Mouse (Mus musculus) kidney, adult 2 months (tissue): ENCODE measurements around the gene Evi2b. TPM values are rescaled to one million over a fixed set of nuclear protein-coding genes. Genes with fewer than 3 reads are reported as not detected.

Experiments used
- DNase-seq: peaks from one replicate; pipeline ENCODE4 v3.0.0; 2021
- H3K27ac ChIP-seq: fragments of 200-500 bp; 2 replicates; pipeline ENCODE4 v1.5.1; 2012; ENCODE audit warnings: low read depth, low read length, control low read depth, inconsistent platforms; ENCODE audit not compliant: insufficient read depth
- H3K27me3 ChIP-seq: fragments of 200-500 bp; replicated peaks from 2 replicates; pipeline ENCODE4 v1.6.1; 2012; ENCODE audit warnings: mild to moderate bottlenecking, moderate library complexity, low read length, inconsistent platforms; ENCODE audit not compliant: control insufficient read depth, insufficient read depth
- H3K36me3 ChIP-seq: fragments of 200-500 bp; 2 replicates; pipeline ENCODE4 v1.6.1; 2012; ENCODE audit warnings: mild to moderate bottlenecking, moderate library complexity, low read length, inconsistent platforms; ENCODE audit not compliant: control insufficient read depth, insufficient read depth
- H3K4me1 ChIP-seq: fragments of 200-500 bp; 2 replicates; pipeline ENCODE4 v1.6.1; 2011; ENCODE audit warnings: low read length; ENCODE audit not compliant: control insufficient read depth, insufficient read depth
- H3K4me3 ChIP-seq: fragments of 200-500 bp; 2 replicates; pipeline ENCODE4 v1.5.1; 2011; ENCODE audit warnings: mild to moderate bottlenecking, low read depth, low read length, control low read depth; ENCODE audit not compliant: insufficient read depth
- CTCF ChIP-seq: fragments of 200-500 bp; conservative IDR thresholded peaks from 2 replicates; pipeline ENCODE4 v1.5.1; 2011; ENCODE audit warnings: low read depth, mild to moderate bottlenecking, control low read depth, low read length, moderate library complexity, mixed read lengths; ENCODE audit not compliant: insufficient read depth, insufficient read length
- POLR2A ChIP-seq: fragments of 200-500 bp; IDR thresholded peaks from one replicate; pipeline ENCODE4 v1.6.1; 2011; ENCODE audit warnings: low read depth, low read length, control low read depth
- WGBS: fragments of 180-500 bp; shearing (Covaris S2); methylation state at CpG from one replicate; pipeline ENCODE4 v1.1.7; 2018; 5-methylcytosine and 5-hydroxymethylcytosine counted together
- polyA plus RNA-seq: library from polyadenylated mRNA; depleted of rRNA; stranded (reverse); fragments of >200 nt; gene quantifications from 2 replicates; pipeline ENCODE4 v1.2.3, GENCODE M21; 2012

Evi2b gene
- polyA plus RNA-seq, 1 experiment: 5.6 TPM

DNA sequence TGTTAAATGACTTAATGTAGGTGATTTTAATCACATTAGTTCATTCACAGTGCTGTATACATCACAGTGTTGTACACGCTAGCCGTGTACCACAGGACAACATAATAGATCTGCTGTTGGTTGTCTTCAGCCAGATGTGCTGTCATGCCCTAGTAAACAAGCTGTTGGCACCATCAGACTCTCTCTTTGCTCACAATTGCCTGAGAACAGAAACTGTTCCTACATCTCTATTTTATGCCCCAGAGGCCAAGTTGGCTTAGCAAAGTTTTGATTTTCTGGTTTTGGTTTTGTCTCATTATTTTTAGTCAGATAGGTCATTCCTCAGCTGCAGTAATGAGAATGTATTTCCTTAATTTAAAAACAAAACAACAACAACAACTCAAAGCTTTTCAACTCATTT, 6.2 kb upstream of the Evi2b start:
- WGBS: 81% methylated on average over 2 of the region's 2 CpGs

DNA sequence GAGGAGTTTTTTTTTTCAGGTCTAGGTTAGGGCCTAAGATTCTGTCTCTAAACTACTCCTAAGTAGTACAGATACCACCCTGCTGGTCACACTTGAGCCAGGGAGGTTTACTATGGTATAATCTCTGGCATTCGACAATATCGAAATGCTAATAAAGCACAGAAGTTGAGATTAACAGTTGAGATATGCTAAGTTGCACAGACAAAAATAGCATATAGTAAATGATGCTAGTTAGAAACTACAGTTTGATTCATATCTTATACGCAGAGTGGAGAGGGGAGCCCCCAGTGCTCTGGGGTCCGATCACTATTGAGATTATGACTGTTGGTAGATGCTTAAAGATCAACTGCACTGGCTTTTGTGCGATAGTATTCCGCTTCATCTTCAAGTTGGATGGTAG, 5.7 kb upstream of the Evi2b start:
- TF ChIP-seq POLR2A (no peak), CTCF (no peak)
- peaks cover 16% of the 10 kb centered on the region for H3K4me1 ChIP-seq
- DNase-seq: no peak
- no peak overlapping the region for H3K27ac ChIP-seq
- 81% methylated on average over 6 of the region's 6 CpGs for WGBS
- H3K4me3 ChIP-seq: no peak overlapping the region
- H3K36me3 ChIP-seq: no peaks in the 10 kb centered on the region; the same call in 1 of the 2 replicates
- no peaks in the 10 kb centered on the region for H3K27me3 ChIP-seq

More for the DNA sequence above, 6.2 kb upstream of the Evi2b start:
- no peaks in the 10 kb centered on the region for H3K27me3 ChIP-seq
- DNase-seq: no peak
- TF ChIP-seq CTCF: no peak
- TF ChIP-seq POLR2A: no peak
- H3K4me1 ChIP-seq: peaks cover 17% of the 10 kb centered on the region
- no peak overlapping the region for H3K4me3 ChIP-seq
- H3K36me3 ChIP-seq: no peaks in the 10 kb centered on the region; the same call in 1 of the 2 replicates
- no peak overlapping the region for H3K27ac ChIP-seq

DNA sequence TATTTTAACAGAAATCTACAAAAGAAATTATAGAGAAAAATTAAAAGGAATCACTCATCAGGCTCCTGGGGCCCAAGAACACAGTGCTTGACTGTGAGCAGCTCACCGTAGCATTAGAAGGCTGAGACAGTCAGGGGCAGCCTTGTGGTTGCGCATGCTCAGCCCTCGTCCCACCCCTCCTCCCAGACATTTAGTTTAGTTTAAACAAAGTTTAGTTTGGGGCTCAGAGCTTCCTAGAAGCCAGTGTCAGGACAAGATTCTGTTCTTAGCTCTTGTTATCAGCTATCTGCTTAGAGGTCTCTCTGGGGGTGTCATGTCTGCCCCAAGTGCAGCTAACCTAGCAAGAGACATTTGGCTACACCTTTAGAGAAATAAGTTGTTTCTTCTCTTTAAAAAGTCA, 5.0 kb upstream of the Evi2b start:
- no peak for TF ChIP-seq POLR2A
- TF ChIP-seq CTCF: no peak
- no peaks in the 10 kb centered on the region for H3K27me3 ChIP-seq
- peaks cover 12% of the 10 kb centered on the region for H3K4me1 ChIP-seq
- H3K36me3 ChIP-seq: no peaks in the 10 kb centered on the region; the same call in 1 of the 2 replicates
- no peak overlapping the region for H3K27ac ChIP-seq
- no peak overlapping the region for H3K4me3 ChIP-seq
- 92% methylated on average over 3 of the region's 3 CpGs for WGBS
- DNase-seq: no peak

DNA sequence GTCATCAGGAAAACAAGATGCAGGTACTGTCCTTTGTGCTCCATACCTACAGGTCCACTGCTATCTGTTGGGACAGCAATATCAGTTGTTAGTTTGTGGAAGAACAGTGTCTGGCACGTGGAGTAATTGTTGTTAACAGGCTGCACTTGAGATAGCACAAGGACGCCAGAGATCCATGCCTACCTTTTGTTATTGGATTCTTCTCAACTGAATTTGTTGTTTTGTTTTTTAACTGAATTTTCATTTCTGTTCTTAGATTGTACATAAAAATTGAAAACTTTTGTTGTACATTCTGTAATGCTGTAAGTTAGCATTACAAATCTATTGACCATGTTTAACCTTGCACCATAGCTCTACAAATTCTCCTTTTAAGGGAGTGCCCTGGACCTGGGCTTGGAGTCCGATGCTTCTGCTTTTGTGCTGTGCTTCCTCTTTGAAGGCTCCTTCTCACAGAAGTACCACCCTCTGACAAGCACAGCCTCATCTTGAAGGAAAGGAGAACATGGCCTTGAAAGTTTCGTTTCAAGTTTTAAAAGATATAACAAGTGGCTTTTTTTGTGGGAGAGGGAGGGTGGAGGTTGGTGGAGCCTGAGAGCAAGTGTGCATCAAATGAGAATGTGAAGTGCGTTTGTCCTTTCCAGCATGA, 4.3 kb upstream of the Evi2b start:
- Histone ChIP-seq H3K4me1 (peaks cover 12% of the 10 kb centered on the region), H3K4me3 (no peak overlapping the region), H3K27me3 (no peaks in the 10 kb centered on the region), H3K27ac (no peak overlapping the region; the same call in 1 of the 2 replicates), H3K36me3 (no peaks in the 10 kb centered on the region; the same call in 1 of the 2 replicates)
- DNase-seq: peak; percentile 30
- TF ChIP-seq CTCF (no peak), POLR2A (no peak)
- WGBS: 88% methylated on average over 5 of the region's 5 CpGs

DNA sequence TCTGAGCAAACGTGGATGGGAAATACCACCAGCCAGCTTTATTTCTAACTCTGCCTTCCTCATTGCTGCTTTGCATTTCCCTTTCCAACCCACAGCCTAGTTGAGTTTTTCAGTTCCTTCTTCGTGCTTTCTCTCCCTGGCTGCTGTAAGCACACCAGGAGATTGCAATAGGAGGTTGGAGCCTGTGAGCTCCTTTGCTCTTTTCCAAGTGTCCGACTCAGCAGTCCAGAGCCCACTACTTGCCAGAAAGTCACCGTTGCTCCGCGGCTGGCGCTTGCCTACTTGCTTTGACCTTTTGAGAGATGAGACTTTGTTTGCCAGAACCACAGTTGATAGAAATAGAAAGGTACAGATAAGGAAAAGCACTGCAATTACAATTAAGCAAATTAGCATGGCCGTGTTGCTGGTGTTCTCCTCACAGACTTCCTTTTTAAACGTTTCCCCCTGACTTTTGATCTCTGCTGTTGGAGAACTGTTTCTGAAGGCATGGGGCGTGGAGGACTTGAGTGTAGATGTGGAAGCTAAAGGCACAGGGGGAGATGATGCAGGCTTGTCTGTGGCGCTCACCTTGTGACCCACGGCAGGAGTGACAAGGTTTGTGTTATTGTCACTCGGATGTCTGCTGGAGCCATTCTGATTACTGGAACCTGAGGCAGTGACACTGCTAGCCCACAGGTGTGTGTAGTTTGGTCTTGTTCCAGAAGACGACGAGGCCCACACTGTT, 3.6 kb upstream of the Evi2b start:
- WGBS: 44% methylated on average over 15 of the region's 15 CpGs
- H3K27ac ChIP-seq: peak overlapping the region; percentile 69; the same call in 1 of the 2 replicates
- DNase-seq: peak; percentile 65
- no peak overlapping the region for H3K4me3 ChIP-seq
- TF ChIP-seq POLR2A (no peak), CTCF (no peak)
- peaks cover 12% of the 10 kb centered on the region for H3K4me1 ChIP-seq
- no peaks in the 10 kb centered on the region for H3K27me3 ChIP-seq
- no peaks in the 10 kb centered on the region; the same call in 1 of the 2 replicates for H3K36me3 ChIP-seq

DNA sequence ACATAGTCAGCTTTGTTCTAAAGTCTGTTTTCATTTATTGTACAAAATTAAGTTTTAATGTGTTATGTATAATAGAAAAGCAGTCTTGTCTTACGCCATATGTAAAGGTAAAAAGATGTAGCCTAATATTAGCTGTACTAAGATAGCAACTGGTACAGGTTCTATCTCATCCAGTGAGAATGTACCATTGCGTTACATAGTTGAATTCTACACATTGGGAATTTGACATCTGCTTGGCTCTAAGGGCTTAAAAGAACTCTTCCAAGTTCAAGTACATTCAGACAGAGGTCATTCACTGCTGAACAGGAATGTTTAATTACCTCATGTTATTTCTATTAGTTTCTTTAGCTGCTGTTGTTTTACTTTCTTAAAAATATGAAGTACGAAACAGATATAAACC, 3.0 kb upstream of the Evi2b start:
- Histone ChIP-seq H3K36me3 (no peaks in the 10 kb centered on the region; the same call in 1 of the 2 replicates), H3K27ac (peak overlapping the region; percentile 69; the same call in 1 of the 2 replicates), H3K27me3 (no peaks in the 10 kb centered on the region), H3K4me3 (no peak overlapping the region), H3K4me1 (peaks cover 12% of the 10 kb centered on the region)
- TF ChIP-seq POLR2A (no peak), CTCF (no peak)
- DNase-seq: no peak
- 66% methylated on average over 3 of the region's 3 CpGs for WGBS

DNA sequence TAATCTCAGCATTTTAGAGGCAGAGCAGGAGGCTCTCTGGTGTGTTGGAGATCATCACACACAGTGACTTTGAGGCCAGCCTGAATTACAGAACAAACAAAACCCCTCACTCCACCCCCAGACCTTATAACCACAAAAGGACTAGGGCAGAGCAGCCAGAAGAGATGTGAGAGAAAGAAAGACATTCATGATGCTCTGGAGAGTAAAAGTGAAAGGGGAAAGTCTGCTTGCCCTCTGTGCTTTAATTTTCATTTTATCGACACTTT, 681 bp upstream of the Evi2b start:
- no peak overlapping the region for H3K27ac ChIP-seq
- H3K36me3 ChIP-seq: no peaks in the 10 kb centered on the region
- no peak for DNase-seq
- TF ChIP-seq POLR2A: no peak
- no peak for TF ChIP-seq CTCF
- H3K4me3 ChIP-seq: no peak overlapping the region
- WGBS: 38% methylated on average over 1 of the region's 1 CpGs
- peaks cover 12% of the 10 kb centered on the region for H3K4me1 ChIP-seq
- H3K27me3 ChIP-seq: no peaks in the 10 kb centered on the region
